Mouse (Mus musculus) olfactory bulb, adult 2 months (tissue): ENCODE results near the gene Lrp6. TPM values are rescaled to one million over a fixed set of nuclear protein-coding genes. Genes with fewer than 3 reads are reported as not detected.
A peak's percentile ranks its signal among the peaks of the same experiment; 100 is the strongest.

ENCODE experiments used
- H3K27ac ChIP-seq: fragments of 200-500 bp; 2 replicates; pipeline ENCODE4 v1.5.1; 2012; ENCODE audit warnings: low read depth, low read length; ENCODE audit not compliant: insufficient read depth
- H3K4me1 ChIP-seq: fragments of 200-500 bp; 2 replicates; pipeline ENCODE4 v1.6.1; 2012; ENCODE audit warnings: low read length; ENCODE audit not compliant: control insufficient read depth, insufficient read depth
- H3K4me3 ChIP-seq: fragments of 200-500 bp; 2 replicates; pipeline ENCODE4 v1.5.1; 2012; ENCODE audit warnings: mild to moderate bottlenecking, low read depth, low read length, moderate library complexity; ENCODE audit not compliant: insufficient read depth
- CTCF ChIP-seq: fragments of 200-500 bp; IDR thresholded peaks from 2 replicates; pipeline ENCODE4 v1.5.1; 2012; ENCODE audit warnings: low read depth, mild to moderate bottlenecking, low read length, moderate library complexity; ENCODE audit not compliant: insufficient read depth
- POLR2A ChIP-seq: fragments of 200-500 bp; IDR thresholded peaks from 2 replicates; pipeline ENCODE4 v1.6.1; 2012; ENCODE audit warnings: mild to moderate bottlenecking, low read depth, low read length, moderate library complexity; ENCODE audit not compliant: insufficient read depth
- WGBS: fragments of 180-500 bp; shearing (Covaris S2); methylation state at CpG from one replicate; pipeline ENCODE4 v1.1.7; 2018; 5-methylcytosine and 5-hydroxymethylcytosine counted together
- polyA plus RNA-seq: library from polyadenylated mRNA; stranded (reverse); fragments of >200 nt; gene quantifications from 2 replicates; pipeline ENCODE4 v1.2.4, GENCODE M21; 2012; ENCODE audit warnings: low replicate concordance; ENCODE audit not compliant: missing spikeins, insufficient read depth, insufficient read length

The Lrp6 gene
- 154 TPM in 1 of 2 replicates, not detected in the other for polyA plus RNA-seq

DNA sequence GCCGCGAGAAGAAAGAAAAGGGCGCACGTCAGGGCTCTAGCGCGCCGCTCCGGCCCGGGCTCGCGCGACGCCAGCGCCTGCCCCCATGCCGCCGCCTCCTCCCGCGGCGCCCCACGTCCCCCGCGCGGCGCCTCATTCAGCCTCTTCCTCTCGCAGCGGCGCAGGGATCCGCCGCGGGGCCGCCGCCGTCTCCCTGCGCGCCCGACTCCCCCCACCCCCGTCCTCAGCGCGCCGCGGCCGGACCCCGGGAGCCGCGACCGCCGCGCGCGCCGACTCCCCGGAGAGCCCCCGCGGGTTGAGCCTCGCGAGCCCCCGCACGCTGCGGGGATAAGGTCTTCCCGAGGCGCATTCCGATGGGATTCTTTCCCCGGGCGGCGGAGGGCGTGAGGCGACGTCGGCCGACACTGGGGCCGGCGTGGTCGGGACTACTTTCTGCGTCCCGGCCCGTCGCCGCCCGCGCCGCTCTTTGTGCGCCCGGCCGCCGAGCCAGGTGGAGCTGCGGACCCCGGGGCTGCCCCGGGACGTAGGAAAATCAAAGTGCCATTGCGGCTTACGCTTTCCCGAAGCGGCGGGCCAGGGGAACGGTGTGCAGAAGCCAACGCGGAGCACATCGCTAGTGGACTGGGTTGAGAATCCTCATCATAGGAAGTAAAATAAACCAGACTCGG, at the start of gene Lrp6:
TSS of gene Lrp6 (minus strand) at position 148 of the 668 bp plus-strand sequence.
- H3K4me1 ChIP-seq = peaks cover 2% of the 10 kb centered on the region; the same call in 1 of the 2 replicates
- no peak for TF ChIP-seq CTCF
- TF ChIP-seq POLR2A = peak; percentile 87
- WGBS = under 1% methylated on average over 85 of the region's 99 CpGs
- peak within 1 kb of the TSS; percentile 97 for H3K4me3 ChIP-seq
- peak within 1 kb of the TSS; percentile 98 for H3K27ac ChIP-seq

DNA sequence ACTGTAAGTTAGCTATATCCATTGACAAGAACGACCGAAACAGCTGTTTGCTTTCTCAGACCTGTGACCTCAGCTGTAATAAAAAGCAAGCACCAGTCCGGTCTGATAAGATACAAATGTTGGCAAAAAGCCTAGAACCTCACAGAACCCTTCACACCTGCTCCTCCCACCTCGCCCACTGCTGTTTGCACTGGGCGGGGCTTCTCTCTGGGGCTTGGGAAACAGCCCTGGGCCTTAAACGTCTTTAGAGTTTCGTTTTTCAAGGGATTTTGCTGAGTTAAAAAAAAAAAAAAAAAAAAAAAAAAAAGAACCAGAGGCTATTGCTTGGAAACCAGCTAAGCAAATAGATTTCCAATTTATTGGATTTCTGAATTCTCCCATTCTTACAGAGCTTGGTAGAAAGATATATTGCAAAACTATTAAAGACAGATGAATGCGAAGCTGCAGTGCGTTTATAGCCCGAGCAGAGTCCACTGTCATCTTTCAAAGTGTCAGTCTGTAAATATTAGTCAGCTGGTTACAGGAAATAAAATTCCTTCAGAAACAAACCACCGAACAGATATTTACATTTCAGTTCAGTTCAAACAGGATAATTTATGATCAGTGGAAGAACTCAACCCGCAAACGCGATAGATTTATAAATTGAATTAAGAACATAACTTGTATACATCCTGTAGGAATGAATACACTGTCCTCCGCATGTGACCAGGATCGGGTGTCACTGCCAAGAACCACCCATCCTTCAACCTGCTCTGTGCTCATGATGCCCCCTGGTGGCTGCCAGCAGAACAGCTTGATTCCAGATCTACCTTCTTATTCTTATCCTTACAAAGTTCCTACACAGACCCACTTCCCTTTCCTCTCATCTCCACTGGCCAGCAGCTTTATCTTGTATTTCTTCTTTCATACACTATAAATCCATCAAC, 48.2 kb upstream of the Lrp6 start:
- H3K4me1 ChIP-seq = peaks cover 9% of the 10 kb centered on the region
- no peak overlapping the region for H3K4me3 ChIP-seq
- TF ChIP-seq POLR2A (no peak), CTCF (peak; percentile 65)
- WGBS = 37% methylated on average over 16 of the region's 16 CpGs
- no peak overlapping the region for H3K27ac ChIP-seq

DNA sequence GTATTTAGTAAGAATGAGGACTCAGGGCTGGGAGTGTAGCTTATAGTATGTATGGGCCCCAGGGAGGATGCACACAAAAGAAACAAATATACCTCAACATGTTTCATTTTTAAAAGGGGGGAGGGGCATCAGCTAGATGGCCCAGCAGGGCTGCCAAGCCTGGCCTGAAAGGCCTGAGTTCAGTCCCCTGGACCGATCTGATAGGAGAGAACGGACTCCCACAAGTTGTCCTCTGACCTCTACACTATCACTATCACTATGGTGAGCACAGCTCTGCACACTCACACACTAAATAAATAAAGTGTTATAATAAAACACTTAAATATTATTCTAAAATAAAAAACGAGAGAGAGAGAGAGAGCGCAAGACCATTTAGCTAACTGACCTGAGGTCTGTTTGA, 47.6 kb upstream of the Lrp6 start:
- WGBS = 83% methylated on average over 4 of the region's 4 CpGs
- H3K4me1 ChIP-seq = peaks cover 9% of the 10 kb centered on the region
- TF ChIP-seq CTCF = no peak
- TF ChIP-seq POLR2A = no peak
- no peak overlapping the region for H3K4me3 ChIP-seq
- no peak overlapping the region for H3K27ac ChIP-seq

DNA sequence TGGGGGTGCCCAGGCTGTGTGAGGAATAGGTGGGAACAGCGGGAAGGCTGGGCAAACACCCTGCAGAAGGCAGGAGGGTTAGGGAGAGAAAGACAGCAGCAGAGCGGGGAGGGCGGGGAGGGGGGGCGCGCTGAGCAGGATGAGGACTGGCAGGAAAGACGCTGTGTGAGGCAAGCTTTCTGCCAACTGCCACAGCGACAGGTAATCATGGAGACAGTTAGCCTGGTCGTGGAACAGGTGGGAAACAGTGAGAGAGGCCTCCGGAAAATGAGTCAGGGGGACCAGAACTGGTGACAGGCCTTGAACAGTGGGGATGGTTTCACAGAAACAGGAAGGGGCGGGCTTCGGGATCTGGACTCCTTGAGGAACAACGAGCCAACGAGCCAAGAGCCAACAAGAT, 45.1 kb upstream of the Lrp6 start:
- Histone ChIP-seq H3K4me1 (peaks cover 9% of the 10 kb centered on the region), H3K27ac (no peak overlapping the region), H3K4me3 (no peak overlapping the region)
- WGBS = 77% methylated on average over 13 of the region's 13 CpGs
- TF ChIP-seq POLR2A = no peak
- TF ChIP-seq CTCF = no peak

DNA sequence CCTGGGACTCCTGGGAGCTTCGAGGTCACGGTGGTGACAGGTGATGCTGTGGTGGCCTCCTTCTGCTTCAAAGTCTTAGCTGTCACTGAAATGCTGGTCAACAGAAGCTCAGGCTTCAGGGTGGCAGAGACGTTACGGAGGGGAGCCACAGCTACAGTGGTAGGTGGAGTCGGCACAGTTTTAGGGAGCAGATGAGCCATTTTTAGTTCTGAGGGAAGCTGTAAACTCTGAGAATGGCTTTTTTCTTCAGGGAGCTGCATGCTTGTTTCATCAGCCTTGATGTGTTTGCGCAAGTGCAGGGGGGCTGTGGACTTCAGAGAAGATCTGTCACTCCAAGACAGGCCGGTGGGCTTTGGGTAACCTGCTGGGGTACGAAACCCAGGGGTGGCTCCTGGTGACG, 43.6 kb upstream of the Lrp6 start:
- WGBS = 83% methylated on average over 9 of the region's 9 CpGs
- TF ChIP-seq CTCF (no peak), POLR2A (no peak)
- Histone ChIP-seq H3K4me1 (peaks cover 9% of the 10 kb centered on the region), H3K27ac (no peak overlapping the region), H3K4me3 (no peak overlapping the region)

DNA sequence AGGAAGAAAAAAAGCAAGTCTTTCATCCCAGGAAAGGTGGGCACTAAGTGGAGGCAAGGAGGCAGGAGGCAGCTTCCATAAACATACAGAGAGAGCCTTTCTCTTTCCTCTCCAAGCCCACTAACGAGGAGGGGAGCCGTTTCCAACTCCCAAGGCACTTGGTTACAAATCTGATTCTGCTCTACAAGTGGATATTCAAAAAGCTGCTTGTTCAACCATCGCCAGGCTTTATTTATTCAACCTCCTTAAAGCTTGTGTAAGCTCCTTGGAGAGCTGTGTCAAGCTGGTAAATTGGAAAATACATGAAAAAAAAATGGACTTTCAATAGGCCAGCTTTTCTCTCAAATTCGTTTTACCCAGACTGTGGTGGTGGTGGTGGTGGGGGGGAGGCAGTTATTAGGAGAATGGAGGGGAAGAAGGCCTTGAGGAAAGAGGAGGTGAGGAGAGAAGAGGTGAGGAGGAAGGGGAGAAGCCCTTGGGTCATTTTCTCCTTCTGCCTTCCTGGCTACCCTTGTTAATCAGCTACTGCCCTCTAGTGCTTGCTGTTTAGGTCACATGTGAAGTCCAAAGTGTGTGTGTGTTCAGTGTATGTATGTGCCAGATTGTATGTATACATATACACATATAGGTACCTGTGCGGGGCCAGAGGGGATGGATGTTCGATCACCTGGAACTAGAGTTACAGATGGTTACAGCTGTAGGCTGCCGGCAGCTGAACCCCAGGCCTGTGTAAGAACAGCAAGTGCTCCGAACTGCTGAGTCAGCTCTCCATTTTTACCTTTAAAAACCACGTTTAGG, 40.4 kb upstream of the Lrp6 start:
- peaks cover 9% of the 10 kb centered on the region for H3K4me1 ChIP-seq
- 59% methylated on average over 9 of the region's 9 CpGs for WGBS
- H3K27ac ChIP-seq = no peak overlapping the region
- no peak overlapping the region for H3K4me3 ChIP-seq
- TF ChIP-seq POLR2A = no peak
- TF ChIP-seq CTCF = no peak

- TF ChIP-seq CTCF (no peak), POLR2A (no peak)
- no peak overlapping the region for H3K4me3 ChIP-seq
- H3K4me1 ChIP-seq = peaks cover 4% of the 10 kb centered on the region; the same call in 1 of the 2 replicates
- WGBS = 74% methylated on average over 6 of the region's 6 CpGs
- H3K27ac ChIP-seq = no peak overlapping the region
These were observed 39.8 kb upstream of the Lrp6 start for GRCm38 (mm10) chr6:134606540-134606939.

- WGBS = 94% methylated on average over 3 of the region's 3 CpGs
- Histone ChIP-seq H3K4me3 (no peak overlapping the region), H3K27ac (no peak overlapping the region), H3K4me1 (no peaks in the 10 kb centered on the region)
- TF ChIP-seq POLR2A = no peak
These were observed 38.4 kb upstream of the Lrp6 start for GRCm38 (mm10) chr6:134605196-134605595.
